Mouse (Mus musculus) common myeloid progenitor, adult 5-6 weeks (primary cell): ENCODE data around the gene Spry1. TPM values are rescaled to one million over a fixed set of nuclear protein-coding genes. Genes with fewer than 3 reads are reported as not detected.

Experiments
- ATAC-seq: replicated peaks from 2 replicates; pipeline ENCODE4 v1.8.0; 2016; ENCODE audit warnings: low read depth, mild to moderate bottlenecking, moderate TSS enrichment, inconsistent platforms; ENCODE audit not compliant: poor library complexity, severe bottlenecking
- total RNA-seq: library from RNA; stranded (forward); fragments of 200-1000, 187-1606 nt; gene quantifications from 2 replicates; pipeline ENCODE4 v1.2.3, GENCODE M21; 2017

Gene Spry1
- total RNA-seq, 1 experiment from 2014 or later, result 4.8 TPM

- peak; percentile 59 for ATAC-seq
Observed at GRCm38 (mm10) chr3:37640810-37641209, 1.1 kb downstream of the Spry1 start.

GRCm38 (mm10) chr3:37641796-37642680 lies 2.3 kb downstream of the Spry1 start:
- ATAC-seq, result no peak

- ATAC-seq, result no peak
Observed at GRCm38 (mm10) chr3:37642681-37643214, 3.0 kb downstream of the Spry1 start.

- no peak for ATAC-seq
Observed at GRCm38 (mm10) chr3:37643411-37643810, 3.7 kb downstream of the Spry1 start.

- ATAC-seq, result no peak
Observed at GRCm38 (mm10) chr3:37643903-37644302, 4.2 kb downstream of the Spry1 start.

GRCm38 (mm10) chr3:37645061-37645460 lies 5.3 kb downstream of the Spry1 start:
- peak; percentile 46; the same call in 1 of the 2 replicates for ATAC-seq

- no peak for ATAC-seq
Observed at GRCm38 (mm10) chr3:37646221-37646620, 6.5 kb downstream of the Spry1 start.

GRCm38 (mm10) chr3:37647225-37647624 lies 7.5 kb downstream of the Spry1 start:
- ATAC-seq, result no peak

GRCm38 (mm10) chr3:37648244-37648643 lies 8.5 kb downstream of the Spry1 start:
- ATAC-seq, result no peak

- ATAC-seq, result no peak
Observed at GRCm38 (mm10) chr3:37649281-37649680, 9.5 kb downstream of the Spry1 start.

- ATAC-seq, result no peak
Observed at GRCm38 (mm10) chr3:37652537-37652936, 12.8 kb downstream of the Spry1 start.

- peak; percentile 90 for ATAC-seq
Observed at GRCm38 (mm10) chr3:37653935-37654729, 14.4 kb downstream of the Spry1 start.

GRCm38 (mm10) chr3:37654787-37655186 lies 15.0 kb downstream of the Spry1 start:
- ATAC-seq, result no peak

- no peak for ATAC-seq
Observed at GRCm38 (mm10) chr3:37655933-37656633, 16.3 kb downstream of the Spry1 start.

- ATAC-seq, result no peak
Observed at GRCm38 (mm10) chr3:37657009-37657408, 17.3 kb downstream of the Spry1 start.

- no peak for ATAC-seq
Observed at GRCm38 (mm10) chr3:37658155-37658554, 18.4 kb downstream of the Spry1 start.

GRCm38 (mm10) chr3:37659621-37660020 lies 19.9 kb downstream of the Spry1 start:
- ATAC-seq, result peak; percentile 90

GRCm38 (mm10) chr3:37666291-37667118 lies 26.8 kb downstream of the Spry1 start:
- ATAC-seq, result peak; percentile 94

- ATAC-seq, result no peak
Observed at GRCm38 (mm10) chr3:37667119-37667467, 27.3 kb downstream of the Spry1 start.
